Mouse (Mus musculus) MEL (cell line): ENCODE measurements around the gene Prkar1b. TPM values are rescaled to one million over a fixed set of nuclear protein-coding genes. Genes with fewer than 3 reads are reported as not detected.

ENCODE experiments used
- DNase-seq: peaks from one replicate; pipeline ENCODE4 v3.0.0; 2011; ENCODE audit warnings: low read depth, low spot score
- H3K27ac ChIP-seq: 2 replicates; pipeline ENCODE4 v1.5.1; 2012; ENCODE audit warnings: low read depth, mild to moderate bottlenecking, control low read depth, low read length, moderate library complexity; ENCODE audit not compliant: control insufficient read depth
- H3K27me3 ChIP-seq, 2 experiments: fragments of 150-350 bp in 1 of 2; sonication (generic) in 1 of 2; 2 replicates each; pipeline ENCODE4 v1.6.1; 2012; ENCODE audit warnings: low read length in 2 of 2, mild to moderate bottlenecking in 2 of 2, improper control_type of control experiment in 1 of 2, moderate library complexity in 1 of 2; ENCODE audit not compliant: insufficient read depth in 2 of 2, control insufficient read depth in 1 of 2
- H3K36me3 ChIP-seq, 2 experiments: 2 replicates each; pipeline ENCODE4 v1.6.1; 2012 to 2014; ENCODE audit warnings: low read length in 2 of 2, improper control_type of control experiment in 1 of 2, inconsistent platforms in 1 of 2, mild to moderate bottlenecking in 1 of 2; ENCODE audit not compliant: insufficient read depth in 2 of 2, control insufficient read depth in 1 of 2
- H3K4me1 ChIP-seq, 2 experiments: fragments of 150-350 bp in 1 of 2; sonication (generic) in 1 of 2; 2 replicates each; pipeline ENCODE4 v1.6.1; 2012; ENCODE audit warnings: low read length in 2 of 2, improper control_type of control experiment in 1 of 2, mild to moderate bottlenecking in 1 of 2; ENCODE audit not compliant: insufficient read depth in 2 of 2, control insufficient read depth in 1 of 2
- H3K4me3 ChIP-seq, 2 experiments: fragments of 150-350 bp in 1 of 2; sonication (generic) in 1 of 2; 2 replicates each; pipeline ENCODE4 v1.5.1; 2012; ENCODE audit warnings: low read depth in 2 of 2, low read length in 2 of 2, mild to moderate bottlenecking in 2 of 2, moderate library complexity in 2 of 2, control low read depth in 1 of 2, improper control_type of control experiment in 1 of 2; ENCODE audit not compliant: control insufficient read depth in 1 of 2, insufficient read depth in 1 of 2
- H3K79me2 ChIP-seq: 2 replicates; pipeline ENCODE4 v1.6.1; 2012; ENCODE audit warnings: mild to moderate bottlenecking, low read length, moderate library complexity; ENCODE audit not compliant: control insufficient read depth, poor library complexity, insufficient read depth
- H3K9ac ChIP-seq: 2 replicates; pipeline ENCODE4 v1.6.1; 2012; ENCODE audit warnings: low read depth, mild to moderate bottlenecking, control low read depth, low read length, moderate library complexity; ENCODE audit not compliant: control insufficient read depth, poor library complexity, severe bottlenecking
- H3K9me3 ChIP-seq: fragments of 150-350 bp; sonication (generic); replicated peaks from 2 replicates; pipeline ENCODE4 v1.6.1; 2012; ENCODE audit warnings: mild to moderate bottlenecking, low read length, improper control_type of control experiment, moderate library complexity; ENCODE audit not compliant: insufficient read depth
- CTCF ChIP-seq, 3 experiments: IDR thresholded peaks in 2 of 3; conservative IDR thresholded peaks in 1 of 3; 2 replicates each; pipeline ENCODE4 v1.5.1; 2011 to 2012; ENCODE audit warnings: low read length in 3 of 3, low read depth in 2 of 3, mild to moderate bottlenecking in 2 of 3, improper control_type of control experiment in 1 of 3, inconsistent platforms in 1 of 3, mixed read lengths in 1 of 3, moderate library complexity in 1 of 3; ENCODE audit not compliant: control insufficient read depth in 1 of 3, insufficient read depth in 1 of 3, poor library complexity in 1 of 3, severe bottlenecking in 1 of 3
- E2F4 ChIP-seq: IDR thresholded peaks from 2 replicates; pipeline ENCODE4 v1.6.1; 2011; ENCODE audit warnings: low read depth, low read length, improper control_type of control experiment, borderline replicate concordance
- ETS1 ChIP-seq: IDR thresholded peaks from 2 replicates; pipeline ENCODE4 v1.6.1; 2012; ENCODE audit warnings: low read depth, mild to moderate bottlenecking, inconsistent platforms, low read length, improper control_type of control experiment, moderate library complexity
- HCFC1 ChIP-seq: IDR thresholded peaks from 2 replicates; pipeline ENCODE4 v1.6.1; 2012; ENCODE audit warnings: low read depth, mild to moderate bottlenecking, inconsistent platforms, low read length, improper control_type of control experiment, moderate library complexity
- JUND ChIP-seq: IDR thresholded peaks from 2 replicates; pipeline ENCODE4 v1.6.1; 2011; ENCODE audit warnings: low read depth, mild to moderate bottlenecking, improper control_type of control experiment, low read length
- KAT2A ChIP-seq: conservative IDR thresholded peaks from 2 replicates; pipeline ENCODE4 v1.6.1; 2012; ENCODE audit warnings: low read depth, low read length, improper control_type of control experiment, inconsistent platforms
- MYB ChIP-seq: IDR thresholded peaks from 2 replicates; pipeline ENCODE4 v1.6.1; 2011; ENCODE audit warnings: mild to moderate bottlenecking, low read depth, low read length, improper control_type of control experiment
- RAD21 ChIP-seq: IDR thresholded peaks from 2 replicates; pipeline ENCODE4 v1.6.1; 2011; ENCODE audit warnings: mild to moderate bottlenecking, low read depth, low read length, improper control_type of control experiment
- RCOR1 ChIP-seq: IDR thresholded peaks from 2 replicates; pipeline ENCODE4 v1.6.1; 2012; ENCODE audit warnings: low read depth, mild to moderate bottlenecking, inconsistent platforms, low read length, improper control_type of control experiment
- TBP ChIP-seq: IDR thresholded peaks from 2 replicates; pipeline ENCODE4 v1.8.0; 2011; ENCODE audit warnings: low read depth, low read length, improper control_type of control experiment
- USF2 ChIP-seq, 2 experiments: IDR thresholded peaks; 2 replicates each; pipeline ENCODE4 v1.6.1; 2011 to 2012; ENCODE audit warnings: improper control_type of control experiment in 2 of 2, low read length in 2 of 2, borderline replicate concordance in 1 of 2, inconsistent platforms in 1 of 2, low read depth in 1 of 2, mild to moderate bottlenecking in 1 of 2; ENCODE audit not compliant: insufficient read depth in 1 of 2
- ZC3H11A ChIP-seq: IDR thresholded peaks from 2 replicates; pipeline ENCODE4 v1.6.1; 2012; ENCODE audit warnings: low read depth, mild to moderate bottlenecking, inconsistent platforms, low read length, improper control_type of control experiment
- ZKSCAN1 ChIP-seq: IDR thresholded peaks from 2 replicates; pipeline ENCODE4 v1.6.1; 2012; ENCODE audit warnings: low read depth, mild to moderate bottlenecking, inconsistent platforms, low read length, improper control_type of control experiment, moderate library complexity
- ZMIZ1 ChIP-seq: IDR thresholded peaks from 2 replicates; pipeline ENCODE4 v1.6.1; 2012; ENCODE audit warnings: low read depth, mild to moderate bottlenecking, inconsistent platforms, low read length, improper control_type of control experiment, moderate library complexity
- ZNF384 ChIP-seq: IDR thresholded peaks from 2 replicates; pipeline ENCODE4 v1.6.1; 2012; ENCODE audit warnings: low read depth, mild to moderate bottlenecking, inconsistent platforms, low read length, improper control_type of control experiment
- polyA plus RNA-seq, 2 experiments: library from polyadenylated mRNA; stranded (reverse) in 1 of 2; unstranded in 1 of 2; fragments of >175 nt in 1 of 2; fragments of >200 nt in 1 of 2; gene quantifications; 2 replicates each; pipeline versions ENCODE4 v1.2.1 to v1.2.4; 2012; ENCODE audit warnings: low replicate concordance in 2 of 2, low read depth in 1 of 2; ENCODE audit not compliant: insufficient read length in 2 of 2, insufficient read depth in 1 of 2, missing spikeins in 1 of 2
- total RNA-seq: library from RNA; depleted of rRNA; stranded (reverse); fragments of 300-350 nt; gene quantifications from 2 replicates; pipeline ENCODE4 v1.2.3, GENCODE M21; 2012

Gene Prkar1b
- total and polyA plus RNA-seq, 3 experiments, result not detected

- Histone ChIP-seq H3K9ac (no peak overlapping the region), H3K4me1 (no peaks in the 10 kb centered on the region), H3K36me3 (no peaks in the 10 kb centered on the region), H3K9me3 (no peaks in the 10 kb centered on the region), H3K27ac (no peak overlapping the region), H3K27me3 (no peaks in the 10 kb centered on the region), H3K4me3 (no peak overlapping the region), H3K79me2 (no peaks in the 10 kb centered on the region)
- no peak for DNase-seq
- TF ChIP-seq TBP, result no peak
- TF ChIP-seq E2F4, result no peak
- TF ChIP-seq ETS1, result no peak
- TF ChIP-seq RAD21, result no peak
- no peak for TF ChIP-seq ZKSCAN1
- no peak for TF ChIP-seq ZMIZ1
- TF ChIP-seq KAT2A, result no peak
- TF ChIP-seq MYB, result no peak
- TF ChIP-seq JUND, result no peak
These were observed 59.6 kb downstream of the Prkar1b start for GRCm38 (mm10) chr5:139090162-139090561.

GRCm38 (mm10) chr5:139088173-139088572, 61.6 kb downstream of the Prkar1b start:
- Histone ChIP-seq H3K9me3 (no peaks in the 10 kb centered on the region), H3K4me3 (no peak overlapping the region), H3K27me3 (no peaks in the 10 kb centered on the region), H3K79me2 (no peaks in the 10 kb centered on the region), H3K36me3 (no peaks in the 10 kb centered on the region), H3K9ac (no peak overlapping the region), H3K4me1 (no peaks in the 10 kb centered on the region), H3K27ac (no peak overlapping the region)
- TF ChIP-seq USF2 (IDR thresholded peaks at IDR 0.05; ENCODE audit: borderline replicate concordance in 1 of 2, insufficient read depth in 1 of 2, low read depth in 1 of 2, low read length in 2 of 2) (no peak), HCFC1 (no peak), CTCF (IDR thresholded peaks at IDR 0.05 in 2 of 3, conservative IDR thresholded peaks at IDR 0.05 in 1 of 3; ENCODE audit: control insufficient read depth in 1 of 3, insufficient read depth in 1 of 3, low read depth in 2 of 3, low read length in 3 of 3, poor library complexity in 1 of 3, severe bottlenecking in 1 of 3) (peak; percentile 28 to 45 (median 40)), ZNF384 (no peak), ETS1 (no peak), ZC3H11A (no peak)
- DNase-seq, result peak; percentile 17

GRCm38 (mm10) chr5:139084831-139085519, 64.8 kb downstream of the Prkar1b start:
- H3K27ac ChIP-seq, result no peak overlapping the region
- H3K9ac ChIP-seq, result no peak overlapping the region
- H3K27me3 ChIP-seq, result no peaks in the 10 kb centered on the region
- no peak overlapping the region for H3K4me3 ChIP-seq
- no peaks in the 10 kb centered on the region for H3K9me3 ChIP-seq
- no peaks in the 10 kb centered on the region for H3K79me2 ChIP-seq
- no peaks in the 10 kb centered on the region for H3K36me3 ChIP-seq
- DNase-seq, result no peak
- H3K4me1 ChIP-seq, result no peaks in the 10 kb centered on the region
- TF ChIP-seq CTCF (IDR thresholded peaks at IDR 0.05 in 2 of 3, conservative IDR thresholded peaks at IDR 0.05 in 1 of 3; ENCODE audit: control insufficient read depth in 1 of 3, insufficient read depth in 1 of 3, low read depth in 2 of 3, low read length in 3 of 3, poor library complexity in 1 of 3, severe bottlenecking in 1 of 3) (0 out of 6 replicates have a peak, but pooled peaks of 1 of the 3 experiments have one; percentile 11), RCOR1 (no peak)
